Mouse (Mus musculus) thymus, postnatal 14 days (tissue): ENCODE measurements around the gene Fam160a2.
"Not testable (repeated sequence)": the region's sequence is repeated elsewhere in the genome, so short reads cannot be mapped to it uniquely, and the experiment has no call there.

Experiments
- DNase-seq: peaks from one replicate; pipeline ENCODE4 v3.0.0; 2021

Fam160a2 gene

DNA sequence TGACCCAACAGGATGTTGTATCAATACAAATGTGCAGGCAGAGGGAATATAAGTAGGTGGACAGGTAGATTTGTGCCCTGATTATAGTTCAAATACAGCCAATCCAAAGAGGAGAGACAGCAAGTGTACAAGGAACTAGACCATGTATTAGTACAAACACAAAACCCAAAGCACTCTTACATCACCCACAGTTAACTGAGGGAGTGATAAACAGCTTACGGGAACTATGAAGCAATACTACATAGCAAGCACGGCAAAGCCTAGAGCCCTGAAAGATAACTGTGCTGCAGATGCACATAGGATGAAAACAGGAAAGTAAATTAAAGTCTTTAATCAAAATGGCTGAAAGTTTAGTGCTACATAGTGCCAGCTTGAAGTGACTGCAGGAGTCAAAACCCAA is 12.2 kb downstream of the Fam160a2 start:
- DNase-seq, result no peak

DNA sequence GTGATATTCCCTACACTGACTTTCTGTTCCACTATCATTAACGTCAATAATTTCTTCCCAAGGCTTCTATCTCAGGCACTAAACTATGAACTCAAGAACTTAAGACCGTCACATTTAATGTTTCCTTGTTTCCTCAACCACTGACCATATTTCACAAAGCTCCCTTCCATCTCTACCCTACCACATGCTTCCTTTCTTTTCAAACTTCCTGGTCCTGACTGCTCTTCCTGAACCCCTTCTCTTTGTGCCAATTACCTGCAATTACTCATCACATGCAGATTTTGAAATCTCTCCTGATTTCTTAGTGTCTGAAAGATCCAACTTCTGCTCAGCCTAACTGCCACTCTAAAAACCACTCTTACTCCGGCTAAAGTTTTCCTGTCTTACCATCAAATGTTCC is 19.5 kb downstream of the Fam160a2 start:
- no peak for DNase-seq

DNA sequence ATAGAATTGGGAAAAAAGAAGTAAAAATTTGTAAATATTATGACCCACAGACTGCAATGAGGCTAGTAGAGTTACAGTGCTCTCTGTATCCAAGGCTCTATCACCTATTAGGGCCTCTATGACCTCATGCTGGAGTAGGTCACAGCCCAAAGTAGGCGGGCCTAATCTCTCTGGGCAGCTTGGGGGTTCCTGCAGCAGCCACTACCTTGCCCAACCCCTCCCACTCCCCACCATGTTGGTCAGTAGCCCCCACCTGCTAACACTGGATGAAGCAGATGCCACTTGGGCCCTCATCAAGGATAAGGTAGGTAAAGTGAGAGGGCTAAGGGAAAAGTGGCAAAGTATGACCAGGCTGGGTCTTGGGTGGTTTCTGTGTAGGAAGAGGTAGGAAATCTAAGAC is 25.0 kb downstream of the Fam160a2 start, which contains the start of gene Gm5901:
Gene Gm5901 (plus strand): TSS at position 173 of the 400 bp plus-strand sequence.
- no peak for DNase-seq

DNA sequence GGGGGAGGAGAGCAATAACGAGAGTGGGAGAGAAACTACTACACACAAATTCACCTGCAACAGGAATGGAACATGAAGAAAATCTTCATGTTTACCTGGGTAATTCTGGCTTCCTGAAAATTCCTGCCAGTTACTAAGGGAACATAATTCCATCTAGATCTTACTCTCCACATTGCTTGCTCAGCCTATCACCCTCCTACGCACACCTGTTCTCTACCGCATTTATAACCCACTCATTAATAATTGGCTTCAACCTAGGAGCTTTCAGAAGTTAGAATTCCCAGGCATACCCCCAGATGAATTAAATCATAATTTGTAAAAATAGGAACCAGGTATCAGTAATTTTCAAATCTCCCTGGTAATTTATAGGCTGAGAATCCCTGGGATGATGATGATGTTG is 25.9 kb downstream of the Fam160a2 start:
- no peak for DNase-seq

DNA sequence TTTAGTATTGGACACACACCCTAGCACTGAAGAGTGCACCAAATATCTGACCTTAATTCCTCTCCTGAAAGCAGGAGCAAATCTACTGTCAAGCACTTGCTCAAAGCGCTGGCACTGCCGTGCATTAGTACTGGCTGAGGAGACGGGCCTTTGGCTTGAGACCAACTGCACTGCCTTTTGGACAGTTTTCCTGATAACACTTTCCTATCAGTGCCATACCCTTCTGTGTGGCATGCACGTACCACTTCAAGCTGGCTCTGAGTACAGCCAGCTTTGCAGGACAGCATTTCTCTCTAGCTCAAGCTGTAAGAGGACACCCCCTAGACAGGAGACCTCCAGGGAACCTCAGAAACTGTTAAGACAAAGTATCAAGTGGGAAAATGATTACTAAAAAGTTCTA is 26.3 kb downstream of the Fam160a2 start:
- no peak for DNase-seq

DNA sequence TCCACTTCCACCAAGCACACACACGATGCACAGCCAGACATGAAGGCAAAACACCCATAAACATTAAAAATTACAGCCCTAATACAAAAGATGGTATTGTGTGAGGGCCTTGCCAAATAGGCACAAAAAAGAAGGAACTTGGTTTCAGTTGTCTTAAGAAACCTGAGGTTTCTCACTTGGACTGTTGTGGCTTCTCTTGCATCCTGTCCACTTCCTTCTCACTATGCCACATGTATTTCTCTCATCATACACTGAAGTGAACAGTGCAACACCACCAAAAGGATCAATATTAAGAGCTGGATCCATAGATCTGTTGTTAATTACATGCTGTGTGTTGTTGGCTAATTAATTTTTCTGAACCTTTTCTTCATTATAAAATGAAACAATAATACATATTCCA is 26.9 kb downstream of the Fam160a2 start:
- DNase-seq, result no peak

DNA sequence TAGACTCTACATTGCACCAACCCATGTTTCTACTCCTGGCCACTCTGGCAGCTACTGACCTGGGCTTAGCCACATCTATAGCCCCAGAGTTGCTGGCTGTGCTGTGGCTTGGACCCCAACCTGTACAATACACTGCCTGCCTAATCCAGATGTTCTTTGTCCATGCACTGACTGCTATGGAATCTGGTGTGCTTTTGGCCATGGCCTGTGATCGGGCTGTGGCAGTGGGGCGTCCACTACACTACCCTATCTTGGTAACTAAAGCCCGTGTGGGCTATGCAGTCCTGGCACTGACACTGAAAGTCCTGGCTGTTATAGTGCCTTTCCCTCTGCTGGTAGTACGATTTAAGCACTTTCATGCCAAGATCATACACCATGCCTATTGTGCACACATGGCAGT is 31.3 kb downstream of the Fam160a2 start:
- no peak for DNase-seq

DNA sequence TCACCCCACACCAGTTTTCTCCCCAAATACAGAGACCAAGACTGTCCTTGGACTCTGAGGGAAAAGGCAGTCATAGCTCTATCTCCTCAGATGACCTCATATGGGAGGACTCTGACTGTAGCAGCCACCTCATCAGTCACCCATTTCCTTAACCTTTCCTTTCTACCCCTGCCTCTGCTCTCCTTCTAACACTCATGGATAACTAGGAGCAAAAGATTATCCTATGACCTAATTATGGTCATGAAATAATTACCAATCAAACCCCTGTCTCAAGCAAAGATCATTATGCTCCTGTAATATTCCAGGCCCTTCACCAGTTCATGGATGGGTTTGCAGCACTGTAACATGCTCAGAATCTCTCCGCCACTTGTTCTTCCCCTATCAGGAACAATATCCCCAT is 31.9 kb downstream of the Fam160a2 start, which contains the start of gene Olfr692:
Gene Olfr692 (plus strand): TSS at position 301 of the 400 bp plus-strand sequence.
- no peak for DNase-seq

DNA sequence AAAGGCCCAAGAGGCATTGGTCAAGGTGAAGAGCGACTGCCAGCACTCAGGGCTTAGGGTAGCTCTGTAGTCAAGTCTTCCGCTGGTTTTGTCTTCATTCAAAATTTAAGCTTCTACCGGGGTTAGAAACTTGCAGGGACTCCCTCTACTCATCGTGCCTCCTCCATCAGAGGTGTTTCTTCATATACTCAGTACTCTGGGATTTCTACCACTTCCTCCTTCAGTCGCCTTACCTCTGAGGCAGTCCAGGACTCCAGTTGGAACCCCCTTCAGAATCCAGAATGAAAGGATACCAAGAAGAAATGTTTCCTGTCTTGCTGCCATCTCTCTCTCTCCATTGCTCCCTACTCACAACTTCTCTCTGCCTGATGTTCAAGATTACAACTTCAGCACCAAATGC is 32.6 kb downstream of the Fam160a2 start:
- DNase-seq, result no peak

DNA sequence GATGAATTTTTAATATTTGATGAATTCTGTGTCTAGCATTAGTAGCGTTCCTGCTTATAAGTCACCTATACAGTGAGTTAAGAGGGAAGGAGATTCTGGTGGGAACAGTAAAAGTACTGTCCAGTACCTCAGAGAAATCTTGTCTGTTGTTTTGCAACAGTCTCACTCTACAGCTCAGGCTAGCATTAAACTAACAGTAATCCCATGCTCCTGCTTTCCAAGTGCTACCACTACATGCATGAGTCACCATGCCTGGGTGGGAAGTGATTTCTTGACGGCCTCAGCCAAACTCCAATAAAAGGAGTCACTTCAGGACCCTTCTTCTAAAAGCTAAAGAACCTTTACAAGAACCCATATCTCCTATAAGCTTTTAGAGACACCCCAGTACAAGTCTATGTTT is 38.1 kb downstream of the Fam160a2 start:
- DNase-seq, result no peak

DNA sequence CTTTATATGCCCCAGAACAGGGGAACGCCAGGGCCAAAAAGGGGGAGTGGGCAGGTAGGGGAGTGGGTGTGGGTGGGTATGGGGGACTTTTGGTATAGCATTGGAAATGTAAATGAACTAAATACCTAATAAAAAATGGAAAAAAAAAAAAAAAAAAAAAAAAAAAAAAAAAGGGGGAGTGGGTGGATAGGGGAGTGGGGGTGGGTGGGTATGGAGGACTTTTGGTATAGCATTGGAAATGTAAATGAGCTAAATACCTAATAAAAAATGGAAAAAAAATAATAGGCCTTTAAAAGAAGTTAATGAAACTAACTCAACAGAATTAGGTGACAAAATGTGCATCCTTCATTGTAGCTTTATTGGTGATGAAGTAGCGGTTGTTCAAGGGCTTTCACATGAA is 43.4 kb downstream of the Fam160a2 start:
- not testable (repeated sequence) for DNase-seq

DNA sequence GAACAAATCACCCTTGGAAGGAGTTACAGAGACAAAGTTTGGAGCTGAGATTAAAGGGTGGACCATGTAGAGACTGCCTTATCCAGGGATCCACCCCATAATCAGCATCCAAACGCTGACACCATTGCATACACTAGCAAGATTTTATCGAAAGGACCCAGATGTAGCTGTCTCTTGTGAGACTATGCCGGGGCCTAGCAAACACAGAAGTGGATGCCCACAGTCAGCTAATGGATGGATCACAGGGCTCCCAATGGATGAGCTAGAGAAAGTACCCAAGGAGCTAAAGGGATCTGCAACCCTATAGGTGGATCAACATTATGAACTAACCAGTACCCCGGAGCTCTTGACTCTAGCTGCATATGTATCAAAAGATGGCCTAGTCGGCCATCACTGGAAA is 43.8 kb downstream of the Fam160a2 start:
- DNase-seq, result not testable (repeated sequence)

DNA sequence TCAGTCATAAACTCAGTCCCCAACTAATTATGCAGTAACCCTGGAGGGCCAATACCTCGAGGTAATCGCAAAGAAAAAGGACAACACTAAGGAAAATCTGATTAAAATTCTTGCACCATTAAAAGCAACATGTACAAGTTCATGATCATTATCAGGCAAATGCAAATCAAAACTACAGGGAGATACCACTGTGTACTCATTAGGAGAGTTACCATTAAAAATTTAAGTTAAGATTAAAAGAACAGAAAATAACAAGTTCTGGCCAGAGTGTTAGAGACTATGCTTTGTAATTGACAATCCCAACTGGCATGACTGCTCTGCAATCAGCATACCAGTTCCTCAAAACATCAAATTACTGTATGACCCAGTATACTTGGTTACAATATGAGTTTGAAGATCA is 57.1 kb downstream of the Fam160a2 start:
- no peak for DNase-seq

DNA sequence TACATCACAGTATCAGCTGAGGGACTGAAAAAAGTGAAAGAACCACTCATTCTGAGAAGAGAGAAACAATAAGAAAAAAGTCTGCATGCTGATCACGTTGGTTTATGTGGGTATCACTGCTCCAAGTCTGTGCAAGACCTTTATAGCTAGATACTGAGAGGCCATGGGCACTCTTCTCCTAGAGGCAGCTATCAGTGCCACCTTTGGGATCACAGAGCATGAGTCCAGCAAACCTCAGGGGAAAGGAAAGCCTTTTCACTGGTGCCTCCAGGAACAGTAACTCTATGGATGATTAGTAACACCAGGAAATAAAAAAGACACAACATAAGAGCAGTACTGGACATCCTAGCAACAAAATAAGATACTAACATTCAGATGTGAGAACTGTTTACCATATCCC is 57.7 kb downstream of the Fam160a2 start, which contains the start of gene Olfr691:
Gene Olfr691 (minus strand): TSS at position 101 of the 400 bp plus-strand sequence.
- DNase-seq, result no peak

DNA sequence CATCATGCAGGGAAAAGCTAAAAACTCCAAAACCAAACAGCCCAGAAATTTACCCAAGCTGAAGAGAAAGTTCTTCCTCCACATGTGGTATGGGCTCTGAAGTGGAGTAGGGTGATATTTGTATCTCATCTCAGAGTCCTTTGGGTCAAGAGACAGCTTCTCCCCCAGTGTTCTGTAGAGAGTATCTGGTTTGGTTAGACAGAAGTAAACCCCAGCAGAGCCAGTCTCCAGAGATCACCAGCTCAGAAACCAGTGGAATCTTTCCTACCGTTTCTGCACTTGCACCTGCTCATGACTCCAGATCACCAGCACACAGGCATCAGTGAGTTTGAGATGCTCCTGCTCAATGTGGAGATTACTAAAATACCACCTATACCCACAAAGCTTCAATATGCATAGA is 65.8 kb downstream of the Fam160a2 start, which contains the start of gene Olfr690:
Gene Olfr690 (minus strand): TSS at position 101 of the 400 bp plus-strand sequence.
- no peak for DNase-seq

DNA sequence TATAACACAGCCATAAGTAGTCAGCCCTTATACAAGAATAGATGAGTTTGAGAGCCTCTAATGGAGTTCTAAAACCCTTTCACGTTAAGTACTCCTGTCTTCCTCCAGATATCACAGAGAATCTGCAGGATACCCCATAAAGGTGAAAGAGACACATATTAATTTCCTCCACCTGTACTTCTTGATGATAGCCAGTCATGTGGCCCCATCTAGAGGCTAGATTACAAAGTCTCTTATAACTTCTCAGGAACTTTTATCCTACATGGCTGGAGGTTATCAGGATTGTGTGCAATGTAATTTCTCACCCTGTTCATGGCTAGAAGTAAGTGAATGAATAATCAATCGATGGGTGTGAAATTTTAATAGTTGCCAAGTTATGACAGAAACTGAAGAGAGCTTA is 74.6 kb downstream of the Fam160a2 start:
- DNase-seq, result no peak
